ENCODE assay signal across 9 mouse cellular contexts in the genomic region with DNA sequence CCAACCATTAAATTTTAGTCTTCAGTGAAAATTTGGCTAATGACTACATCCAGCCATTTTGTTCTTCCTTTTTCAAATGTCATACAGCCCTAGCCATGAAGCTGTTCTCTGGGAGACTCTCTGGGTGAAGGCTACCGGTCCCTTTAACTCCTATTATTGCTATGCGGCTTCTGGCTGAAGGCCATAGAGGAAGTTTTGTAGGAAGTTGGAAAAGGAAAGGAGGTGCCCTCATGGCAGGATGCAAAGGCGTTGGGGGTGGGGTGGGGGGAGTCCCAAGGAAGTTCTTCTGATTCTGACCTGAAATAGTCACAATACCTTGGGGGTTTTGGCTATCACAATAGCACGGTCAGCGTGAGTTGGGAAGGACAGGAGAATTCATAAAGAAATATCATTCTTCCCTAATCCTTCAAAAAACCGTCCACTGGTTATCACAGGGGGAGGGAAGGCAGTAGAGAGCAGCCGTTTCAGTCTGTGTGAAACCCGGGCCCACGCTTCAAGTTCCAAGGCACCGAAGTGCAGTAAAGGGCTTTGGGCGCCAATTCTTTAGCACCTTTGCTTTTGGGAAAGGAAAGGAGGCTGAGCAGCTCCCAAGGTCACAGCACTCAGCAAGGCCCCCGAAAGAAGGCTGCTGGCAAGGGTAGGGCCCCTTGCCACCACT. TPM values are rescaled to one million over a fixed set of nuclear protein-coding genes. Genes with fewer than 3 reads are reported as not detected.
DNase-seq lines count a peak whose midpoint lies in the region; ATAC-seq lines count a peak whose summit lies in the region.
"Had no signal": no experiment of that assay in that cellular context is flagged by ENCODE, and none has a peak within 500 bp of the region (broad histone marks: within the 10 kb centered on the region; RNA-seq: fewer than 3 reads in every experiment).

No protein-coding gene starts in this region.

- no peak for DNase-seq in neural tube, embryonic 10.5 days (ENCODE audit: extremely low spot score, low spot score)
- DNase-seq in kidney, postnatal 10 days, result peak; percentile 81
- no peak for DNase-seq in left cerebral cortex, adult 9 months (ENCODE audit: low spot score in 2 of 2)
- DNase-seq in urinary bladder, postnatal 14 days (ENCODE audit: low spot score), result no peak
- no peak for DNase-seq in testis, postnatal 10 days (ENCODE audit: low spot score)

- WGBS in neural tube, embryonic 12.5 days, result 90% methylated on average over 12 of the region's 12 CpGs
- WGBS in heart, embryonic 14.5 days, result 66% methylated on average over 12 of the region's 12 CpGs

- no peaks in the 10 kb centered on the region for H3K9me3 ChIP-seq in neural tube, embryonic 12.5 days
- no peaks in the 10 kb centered on the region for H3K9me3 ChIP-seq in heart, embryonic 14.5 days (ENCODE audit: control insufficient read depth, low read length)

- H3K4me2 ChIP-seq in neural tube, embryonic 12.5 days (replicated peaks), result no peak overlapping the region
- no peak overlapping the region for H3K4me2 ChIP-seq in heart, embryonic 14.5 days (ENCODE audit: low read length)

- H3K27ac ChIP-seq in neural tube, embryonic 12.5 days, result no peak overlapping the region
- peak overlapping the region; percentile 62 to 65 for H3K27ac ChIP-seq in heart, embryonic 14.5 days (replicated peaks in 1 of 2; ENCODE audit: control insufficient read depth in 1 of 2, insufficient read depth in 1 of 2, low read depth in 2 of 2, low read length in 2 of 2)

- H3K27me3 ChIP-seq in neural tube, embryonic 12.5 days (replicated peaks), result no peaks in the 10 kb centered on the region
- H3K27me3 ChIP-seq in heart, embryonic 14.5 days (ENCODE audit: control insufficient read depth, insufficient read depth, low read length), result no peaks in the 10 kb centered on the region
- H3K27me3 ChIP-seq: Patski had no signal

- no peak overlapping the region for H3K4me3 ChIP-seq in neural tube, embryonic 12.5 days
- H3K4me3 ChIP-seq in heart, embryonic 14.5 days (ENCODE audit: control insufficient read depth in 1 of 2, insufficient read depth in 1 of 2, low read depth in 1 of 2, low read length in 2 of 2), result no peak overlapping the region

- no peaks in the 10 kb centered on the region for H3K4me1 ChIP-seq in neural tube, embryonic 12.5 days
- 0 out of 4 replicates have a peak, but pooled peaks cover 0 to 3% of the 10 kb centered on the region in 2 experiments for H3K4me1 ChIP-seq in heart, embryonic 14.5 days (ENCODE audit: control insufficient read depth in 2 of 2, insufficient read depth in 2 of 2, low read length in 2 of 2)

- H3K36me3 ChIP-seq in neural tube, embryonic 12.5 days, result no peaks in the 10 kb centered on the region; the same call in 1 of the 2 replicates
- peaks cover 62% of the 10 kb centered on the region for H3K36me3 ChIP-seq in heart, embryonic 14.5 days (ENCODE audit: control insufficient read depth, insufficient read depth, low read length)

- peak; percentile 58 for ATAC-seq in neural tube, embryonic 12.5 days (ENCODE audit: low FRiP score, low read depth)
- ATAC-seq in heart, embryonic 14.5 days (ENCODE audit: insufficient number of reproducible peaks, insufficient read depth, low FRiP score, low read depth), result peak; percentile 66; the same call in 1 of the 2 replicates
- ATAC-seq in megakaryocyte progenitor cell, adult 5-6 weeks (replicated peaks; ENCODE audit: poor library complexity), result peak; percentile 44

- H3K9ac ChIP-seq in neural tube, embryonic 12.5 days, result no peak overlapping the region
- no peak overlapping the region for H3K9ac ChIP-seq in heart, embryonic 14.5 days (ENCODE audit: low read length)

RNA-seq across cellular contexts. Expression of a gene that starts 14.8 kb away (rescaled TPM):
- 47.0 and 47.4 TPM in 2 replicates for polyA plus RNA-seq in neural tube, embryonic 12.5 days (2016; fragmentation: Nextera tagmentation; extraction: Ambion mirVana)
- 27.9 and 29.1 TPM in 2 replicates for polyA plus RNA-seq in heart, embryonic 14.5 days (2014; fragmentation: Nextera tagmentation; extraction: Ambion mirVana)
- total RNA-seq in megakaryocyte progenitor cell, adult 5-6 weeks (2015), result 22.5 and 25.0 TPM in 2 replicates
- 18.2 and 27.4 TPM in 2 replicates for total RNA-seq in megakaryocyte progenitor cell, adult 5-6 weeks (2017)

RNA-seq across cellular contexts. Expression of a gene that starts 33.1 kb away (rescaled TPM):
- 584 and 621 TPM in 2 replicates for polyA plus RNA-seq in neural tube, embryonic 12.5 days (2016; fragmentation: Nextera tagmentation; extraction: Ambion mirVana)
- polyA plus RNA-seq in heart, embryonic 14.5 days (2014; fragmentation: Nextera tagmentation; extraction: Ambion mirVana), result 2.6 and 4.1 TPM in 2 replicates
- not detected in 2 replicates for total RNA-seq in megakaryocyte progenitor cell, adult 5-6 weeks (2015)
- total RNA-seq in megakaryocyte progenitor cell, adult 5-6 weeks (2017), result not detected in 2 replicates

Comparison
In these comparisons a context has a peak if more than half of its experiments do, and no peak if none do; other contexts are left out.
1. RNA of a gene that starts 33.1 kb away (polyA plus RNA-seq): 584 to 621 TPM in neural tube, embryonic 12.5 days; 2.6 to 4.1 TPM in heart, embryonic 14.5 days; every median in the first group is over 100 times any median in the second.
2. Peak in every context shown above with its lines, with median percentiles within 50 percentile points of each other: ATAC-seq.